Mouse (Mus musculus) midbrain, postnatal 0 days (tissue): ENCODE measurements around the gene Sept9. TPM values are rescaled to one million over a fixed set of nuclear protein-coding genes. Genes with fewer than 3 reads are reported as not detected.

ENCODE experiments used
- ATAC-seq: fragments of 200-750 bp; cut with Nextera tagmentation; 2 replicates; pipeline ENCODE4 v1.8.0; 2017; ENCODE audit warnings: moderate number of reproducible peaks, mild to moderate bottlenecking, moderate TSS enrichment, moderate library complexity; ENCODE audit not compliant: low FRiP score
- DNase-seq: peaks from one replicate; pipeline ENCODE4 v3.0.0-alpha.2; 2015; ENCODE audit warnings: low spot score
- H3K27ac ChIP-seq: fragments of 300-500 bp; sonication (generic); 2 replicates; pipeline ENCODE4 v1.5.1; 2014; ENCODE audit warnings: low read depth, mild to moderate bottlenecking, low read length, mixed read lengths
- H3K27me3 ChIP-seq: fragments of 300-500 bp; sonication (generic); 2 replicates; pipeline ENCODE4 v1.6.1; 2014; ENCODE audit warnings: low read length, control low read depth, mixed read lengths; ENCODE audit not compliant: insufficient read depth
- H3K36me3 ChIP-seq: fragments of 300-500 bp; sonication (generic); 2 replicates; pipeline ENCODE4 v1.6.1; 2014; ENCODE audit warnings: low read length, control low read depth, mixed read lengths; ENCODE audit not compliant: insufficient read depth
- H3K4me1 ChIP-seq: fragments of 300-500 bp; sonication (generic); 2 replicates; pipeline ENCODE4 v1.6.1; 2014; ENCODE audit warnings: mild to moderate bottlenecking, control low read depth, antibody characterized with exemption, low read length, mixed read lengths; ENCODE audit not compliant: insufficient read depth
- H3K4me2 ChIP-seq: fragments of 300-500 bp; sonication (generic); 2 replicates; pipeline ENCODE4 v1.6.1; 2014; ENCODE audit warnings: low read depth, mild to moderate bottlenecking, low read length, mixed read lengths; ENCODE audit not compliant: poor library complexity, severe bottlenecking
- H3K4me3 ChIP-seq: fragments of 300-500 bp; sonication (generic); 2 replicates; pipeline ENCODE4 v1.5.1; 2014; ENCODE audit warnings: low read depth, mild to moderate bottlenecking, low read length, moderate library complexity
- H3K9ac ChIP-seq: fragments of 300-500 bp; sonication (generic); replicated peaks from 2 replicates; pipeline ENCODE4 v1.6.1; 2014; ENCODE audit warnings: mild to moderate bottlenecking, low read length, moderate library complexity, mixed read lengths; ENCODE audit not compliant: poor library complexity, severe bottlenecking
- H3K9me3 ChIP-seq: fragments of 300-500 bp; sonication (generic); 2 replicates; pipeline ENCODE4 v1.6.1; 2016; ENCODE audit warnings: low read length, control low read depth
- CTCF ChIP-seq: IDR thresholded peaks from 2 replicates; pipeline ENCODE4 v1.5.1; 2016; ENCODE audit warnings: antibody characterized with exemption, mild to moderate bottlenecking
- WGBS: fragments of 180-500 bp; shearing (Covaris S2); extraction: QIAGEN DNeasy Blood & Tissue Kit; methylation state at CpG from one replicate; pipeline ENCODE4 v1.1.7; 2014; 5-methylcytosine and 5-hydroxymethylcytosine counted together
- polyA plus RNA-seq: library from polyadenylated mRNA; unstranded; fragments of >200 nt; fragmentation: Nextera tagmentation; extraction: Ambion mirVana; gene quantifications from 2 replicates; pipeline ENCODE4 v1.2.1, GENCODE M21; 2015
- total RNA-seq: library from RNA; depleted of rRNA; stranded (reverse); fragments of >200 nt; gene quantifications from 2 replicates; pipeline ENCODE4 v1.2.3, GENCODE M21; 2014

The Sept9 gene
- total and polyA plus RNA-seq, 2 experiments from 2014 or later: 95.3 to 105 TPM

- ATAC-seq: no peak
- Histone ChIP-seq H3K9ac (no peak overlapping the region), H3K4me2 (no peak overlapping the region), H3K36me3 (no peaks in the 10 kb centered on the region), H3K27ac (no peak overlapping the region), H3K9me3 (no peaks in the 10 kb centered on the region), H3K4me1 (peaks cover 2% of the 10 kb centered on the region; the same call in 1 of the 2 replicates), H3K27me3 (no peaks in the 10 kb centered on the region), H3K4me3 (no peak overlapping the region)
- 75% methylated on average over 4 of the region's 4 CpGs for WGBS
- no peak for DNase-seq
- TF ChIP-seq CTCF: peak; percentile 43; the same call in 1 of the 2 replicates
Observed at GRCm38 (mm10) chr11:117326140-117326725, 126.8 kb downstream of the Sept9 start.

DNA sequence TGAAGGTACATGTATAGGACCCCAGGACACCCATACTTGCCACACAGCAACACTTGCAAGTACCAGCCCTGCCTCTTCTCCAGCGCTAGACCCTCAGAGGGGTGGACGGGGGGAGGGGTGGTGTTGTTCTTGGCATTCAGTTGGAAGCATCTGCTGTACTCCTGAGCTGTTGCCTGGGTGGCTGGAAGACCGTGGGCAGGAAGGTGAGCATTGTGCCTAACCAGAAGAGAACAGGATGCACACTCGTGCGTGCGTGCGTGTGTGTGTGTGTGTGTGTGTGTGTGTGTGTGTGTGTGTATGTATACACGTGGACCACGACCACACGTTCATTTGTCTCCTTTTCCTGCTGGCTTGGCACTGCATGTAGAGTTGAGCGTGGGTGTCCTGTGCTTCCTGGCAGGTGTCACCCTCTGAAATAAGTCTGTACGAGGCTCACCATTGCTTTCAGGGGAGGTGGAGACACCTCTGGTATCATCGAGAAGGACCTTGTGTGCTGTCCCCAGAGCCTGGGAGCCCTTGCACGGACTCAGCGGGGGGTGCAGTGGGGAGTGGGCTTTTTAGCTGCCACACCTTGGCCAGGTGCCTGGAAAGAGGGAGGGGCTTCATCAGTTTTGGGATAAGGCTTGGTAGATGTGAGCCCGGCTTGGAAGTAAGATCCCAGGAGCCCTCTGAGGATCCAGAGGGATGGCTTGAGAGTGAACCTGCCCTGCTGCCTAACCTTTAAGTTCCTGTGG, 127.6 kb downstream of the Sept9 start:
- TF ChIP-seq CTCF: no peak
- no peak overlapping the region for H3K27ac ChIP-seq
- H3K4me2 ChIP-seq: no peak overlapping the region
- WGBS: 66% methylated on average over 16 of the region's 16 CpGs
- DNase-seq (no peak), ATAC-seq (no peak)
- H3K4me1 ChIP-seq: peaks cover 7% of the 10 kb centered on the region; the same call in 1 of the 2 replicates
- H3K9me3 ChIP-seq: no peaks in the 10 kb centered on the region
- no peak overlapping the region for H3K4me3 ChIP-seq
- no peak overlapping the region for H3K9ac ChIP-seq
- no peaks in the 10 kb centered on the region for H3K36me3 ChIP-seq
- no peaks in the 10 kb centered on the region for H3K27me3 ChIP-seq

GRCm38 (mm10) chr11:117327633-117328032, 128.2 kb downstream of the Sept9 start:
- no peaks in the 10 kb centered on the region for H3K9me3 ChIP-seq
- no peak overlapping the region for H3K4me3 ChIP-seq
- ATAC-seq: no peak
- peaks cover 7% of the 10 kb centered on the region; the same call in 1 of the 2 replicates for H3K4me1 ChIP-seq
- no peak for DNase-seq
- 84% methylated on average over 5 of the region's 5 CpGs for WGBS
- no peak for TF ChIP-seq CTCF
- no peak overlapping the region for H3K4me2 ChIP-seq
- H3K9ac ChIP-seq: no peak overlapping the region
- no peaks in the 10 kb centered on the region for H3K36me3 ChIP-seq
- no peak overlapping the region for H3K27ac ChIP-seq
- no peaks in the 10 kb centered on the region for H3K27me3 ChIP-seq

GRCm38 (mm10) chr11:117330076-117330950, 130.9 kb downstream of the Sept9 start:
- no peaks in the 10 kb centered on the region for H3K9me3 ChIP-seq
- no peak overlapping the region for H3K4me3 ChIP-seq
- no peaks in the 10 kb centered on the region for H3K36me3 ChIP-seq
- DNase-seq (no peak), ATAC-seq (no peak)
- no peak overlapping the region for H3K4me2 ChIP-seq
- H3K4me1 ChIP-seq: peaks cover 25% of the 10 kb centered on the region
- peak overlapping the region; percentile 94; the same call in 1 of the 2 replicates for H3K27ac ChIP-seq
- TF ChIP-seq CTCF: no peak
- H3K9ac ChIP-seq: no peak overlapping the region
- H3K27me3 ChIP-seq: no peaks in the 10 kb centered on the region
- WGBS: 71% methylated on average over 12 of the region's 12 CpGs

GRCm38 (mm10) chr11:117330951-117331254, 131.4 kb downstream of the Sept9 start:
- H3K27me3 ChIP-seq: no peaks in the 10 kb centered on the region
- no peak overlapping the region for H3K9ac ChIP-seq
- TF ChIP-seq CTCF: no peak
- no peaks in the 10 kb centered on the region for H3K9me3 ChIP-seq
- ATAC-seq (no peak), DNase-seq (no peak)
- WGBS: 25% methylated on average over 7 of the region's 7 CpGs
- peak overlapping the region; percentile 94 for H3K27ac ChIP-seq
- peaks cover 25% of the 10 kb centered on the region for H3K4me1 ChIP-seq
- no peak overlapping the region for H3K4me3 ChIP-seq
- H3K36me3 ChIP-seq: no peaks in the 10 kb centered on the region
- H3K4me2 ChIP-seq: peak overlapping the region; percentile 87; the same call in 1 of the 2 replicates
